Comparison of ENCODE assay signal across 7 mouse cellular contexts in genomic region chr2:174328926-174329662, GRCm38 (mm10). TPM values are rescaled to one million over a fixed set of nuclear protein-coding genes. Genes with fewer than 3 reads are reported as not detected.
DNase-seq lines count a peak whose midpoint lies in the region; ATAC-seq and TF ChIP-seq lines count a peak whose summit lies in the region.

No protein-coding gene starts in this region.

- 0 out of 2 replicates have a peak, but pooled peaks cover 3% of the 10 kb centered on the region for H3K9me3 ChIP-seq in heart, embryonic 10.5 days
- no peaks in the 10 kb centered on the region for H3K9me3 ChIP-seq in stomach, postnatal 0 days (ENCODE audit: control insufficient read depth, low read length)

- WGBS in heart, embryonic 10.5 days = 35% methylated on average over 58 of the region's 58 CpGs
- 35% methylated on average over 53 of the region's 58 CpGs for WGBS in stomach, postnatal 0 days

- peak; percentile 16 to 43 for DNase-seq in urinary bladder, adult 18-20 months (ENCODE audit: low spot score in 2 of 2)
- no peak for DNase-seq in urinary bladder, postnatal 4 days (ENCODE audit: low spot score in 2 of 2)
- DNase-seq in heart, embryonic 10.5 days (ENCODE audit: low spot score) = peak; percentile 82
- DNase-seq in kidney, postnatal 10 days = peak; percentile 60
- DNase-seq in mesoderm, embryonic 11.5 days (ENCODE audit: low read depth, low spot score) = peak; percentile 38
- DNase-seq in stomach, postnatal 0 days (ENCODE audit: low spot score) = peak; percentile 42

- no peak for TF ChIP-seq EP300 in stomach, postnatal 0 days (optimal IDR thresholded peaks at IDR 0.05)

- no peak; the same call in 1 of the 2 replicates for TF ChIP-seq CTCF in stomach, postnatal 0 days (IDR thresholded peaks at IDR 0.05; ENCODE audit: low read depth)

- H3K9ac ChIP-seq in stomach, postnatal 0 days (ENCODE audit: low read length) = peak overlapping the region; percentile 99

- H3K4me2 ChIP-seq in stomach, postnatal 0 days (replicated peaks; ENCODE audit: low read depth) = peak overlapping the region; percentile 67

- peak overlapping the region; percentile 90 for H3K27ac ChIP-seq in brown adipose tissue, adult 24 weeks (replicated peaks; ENCODE audit: low read depth, low read length)
- peak overlapping the region; percentile 99 for H3K27ac ChIP-seq in heart, embryonic 10.5 days
- H3K27ac ChIP-seq in stomach, postnatal 0 days (replicated peaks) = peak overlapping the region; percentile 99

- peak overlapping the region; percentile 85 for H3K4me3 ChIP-seq in brown adipose tissue, adult 24 weeks (ENCODE audit: insufficient read depth, low read depth, low read length)
- peak overlapping the region; percentile 97 for H3K4me3 ChIP-seq in heart, embryonic 10.5 days
- peak overlapping the region; percentile 97 for H3K4me3 ChIP-seq in stomach, postnatal 0 days (ENCODE audit: low read depth, low read length)

- 0 out of 2 replicates have a peak, but pooled peaks have one; percentile 1 for ATAC-seq in stomach, postnatal 0 days (ENCODE audit: low FRiP score, low TSS enrichment)

- H3K36me3 ChIP-seq in heart, embryonic 10.5 days = 0 out of 2 replicates have a peak, but pooled peaks cover under 1% of the 10 kb centered on the region
- H3K36me3 ChIP-seq in stomach, postnatal 0 days (ENCODE audit: control insufficient read depth, insufficient read depth, low read length) = no peaks in the 10 kb centered on the region; the same call in 1 of the 2 replicates

- H3K4me1 ChIP-seq in brown adipose tissue, adult 24 weeks (ENCODE audit: control insufficient read depth, insufficient read depth, insufficient read length, low read length) = peaks cover 5% of the 10 kb centered on the region
- H3K4me1 ChIP-seq in heart, embryonic 10.5 days = peaks cover 34% of the 10 kb centered on the region
- peaks cover 7% of the 10 kb centered on the region; the same call in 1 of the 2 replicates for H3K4me1 ChIP-seq in stomach, postnatal 0 days (replicated peaks; ENCODE audit: control insufficient read depth, insufficient read depth)

- no peaks in the 10 kb centered on the region for H3K27me3 ChIP-seq in heart, embryonic 10.5 days (ENCODE audit: insufficient read depth, poor library complexity, severe bottlenecking)
- H3K27me3 ChIP-seq in stomach, postnatal 0 days (ENCODE audit: control insufficient read depth, insufficient read depth, low read length) = no peaks in the 10 kb centered on the region

RNA-seq across cellular contexts. Expression of gene Gm20721, which starts 17.4 kb away (rescaled TPM):
- 15.6 and 22.2 TPM in 2 replicates for polyA plus RNA-seq in brown adipose tissue, adult 24 weeks (2012; ENCODE audit: insufficient read depth, insufficient read length, missing spikeins)
- 7.1 and 20.6 TPM in 2 replicates for polyA plus RNA-seq in heart, embryonic 10.5 days (2016; fragmentation: Nextera tagmentation; extraction: Ambion mirVana)
- 5.8 and 7.9 TPM in 2 replicates for polyA plus RNA-seq in stomach, postnatal 0 days (2015; fragmentation: Nextera tagmentation; extraction: Ambion mirVana)

RNA-seq across cellular contexts. Expression of gene Gnas, which starts 45.0 kb away (rescaled TPM):
- 2,899 and 4,504 TPM in 2 replicates for polyA plus RNA-seq in brown adipose tissue, adult 24 weeks (2012; ENCODE audit: insufficient read depth, insufficient read length, missing spikeins)
- polyA plus RNA-seq in heart, embryonic 10.5 days (2016; fragmentation: Nextera tagmentation; extraction: Ambion mirVana) = 964 and 1,128 TPM in 2 replicates
- polyA plus RNA-seq in stomach, postnatal 0 days (2015; fragmentation: Nextera tagmentation; extraction: Ambion mirVana) = 890 and 920 TPM in 2 replicates

Comparison
In these comparisons a context has a peak if more than half of its experiments do, and no peak if none do; other contexts are left out.
1. DNase-seq: peak in urinary bladder, adult 18-20 months (2 of 2), heart, embryonic 10.5 days (single experiment), kidney, postnatal 10 days (single experiment), mesoderm, embryonic 11.5 days (single experiment) and stomach, postnatal 0 days (single experiment); none in urinary bladder, postnatal 4 days (0 of 2).
2. Peak in every context shown above with its lines, with median percentiles within 50 percentile points of each other: H3K27ac ChIP-seq and H3K4me3 ChIP-seq.